Mouse (Mus musculus) spleen, adult 18-20 months (tissue): ENCODE measurements at regions not wholly inside any gene's neighbourhood (a gene's known extent, or its start where the extent isn't known, plus 50 kb on each side); places are given as distances from the start of the nearest gene placed in this dataset.

Source experiments
- DNase-seq, 2 experiments: peaks; one replicate each; pipeline ENCODE4 v3.0.0; 2022; ENCODE audit warnings: mixed read lengths in 2 of 2

DNA sequence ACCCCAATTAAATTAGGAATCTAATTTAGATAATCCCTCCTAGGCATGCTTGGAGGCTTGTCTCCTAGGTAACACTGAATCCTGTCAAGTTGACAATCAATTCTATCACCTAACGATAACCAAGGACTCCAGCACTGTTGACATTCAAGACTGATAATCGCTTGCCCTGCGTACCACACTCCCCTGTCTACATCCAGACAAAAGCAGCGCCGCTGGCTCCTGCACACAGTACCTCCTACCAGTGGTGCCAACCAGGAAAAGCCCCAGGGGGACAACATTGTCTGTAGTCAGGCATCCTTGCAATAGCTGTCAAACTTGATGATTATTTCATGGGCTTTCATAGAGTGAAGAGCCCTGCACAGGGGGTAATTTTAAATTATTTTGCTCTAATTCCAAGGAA is 253.4 kb upstream of the Prok2 start:
- DNase-seq = no peak

DNA sequence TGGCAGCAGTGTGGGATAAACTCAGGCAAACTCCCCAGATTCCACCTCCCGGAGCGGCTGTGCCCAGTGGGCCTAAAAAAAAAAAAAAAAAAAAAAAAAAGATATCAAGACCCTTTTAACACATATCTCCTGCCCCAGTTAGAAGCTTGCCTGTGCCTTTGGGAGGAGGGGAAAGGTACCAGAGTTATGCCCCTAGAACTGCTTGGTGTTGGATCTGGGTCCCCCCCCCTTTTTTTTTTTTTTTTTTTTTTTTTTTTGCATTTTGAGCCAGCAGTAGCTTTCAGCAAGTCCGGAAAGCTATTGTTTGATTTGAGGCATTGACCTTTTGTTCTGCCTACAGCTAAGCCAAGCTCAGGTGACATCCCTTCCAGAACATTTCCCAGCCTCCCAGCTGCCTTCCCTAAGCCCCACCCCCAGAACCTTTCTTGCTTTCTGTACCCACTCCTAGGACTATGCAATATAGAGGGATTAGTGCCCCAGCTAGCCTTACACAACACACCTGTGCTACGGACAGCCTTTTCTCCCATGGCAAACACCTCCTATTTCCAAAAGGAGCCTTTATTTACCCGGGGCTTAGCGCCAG is 252.1 kb upstream of the Prok2 start:
- DNase-seq = no peak

DNA sequence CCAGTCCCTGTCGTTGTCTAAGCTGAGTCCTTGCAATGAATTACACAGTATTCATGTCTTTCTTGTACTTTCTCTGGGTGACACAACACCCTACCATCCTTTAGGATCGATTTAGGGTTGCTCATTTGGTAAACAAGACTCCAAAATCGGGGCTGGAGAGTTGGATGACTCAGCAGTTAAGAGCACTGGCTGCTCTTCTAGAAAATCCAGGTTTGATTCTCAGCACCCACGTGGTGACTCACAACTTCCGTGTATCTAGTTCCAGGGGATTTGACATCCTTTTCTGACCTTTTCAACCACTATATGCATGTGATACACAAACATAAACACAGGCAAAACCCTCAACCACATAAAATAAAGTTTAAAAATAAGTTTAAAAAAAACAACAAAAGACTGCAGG is 250.0 kb upstream of the Prok2 start:
- DNase-seq = no peak

DNA sequence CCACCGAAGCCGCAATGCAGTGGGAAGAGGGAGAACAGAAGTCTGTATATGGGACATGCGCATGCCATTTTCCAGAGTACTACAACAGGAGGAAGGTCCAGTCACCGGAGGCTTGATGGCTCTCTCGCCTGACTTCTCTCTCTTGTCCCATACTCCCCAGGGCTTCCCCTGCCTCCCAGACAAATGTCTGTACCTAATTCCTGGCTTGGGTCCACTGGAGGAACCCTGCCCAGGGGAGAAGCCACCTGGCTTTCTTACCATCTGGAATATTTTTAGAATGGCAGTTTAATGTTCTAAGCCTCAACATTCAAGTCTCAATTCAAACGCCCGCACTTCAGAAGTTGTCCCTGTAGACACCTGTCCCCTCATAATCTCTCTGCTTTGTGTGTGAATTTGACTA is 249.3 kb upstream of the Prok2 start:
- DNase-seq = no peak

DNA sequence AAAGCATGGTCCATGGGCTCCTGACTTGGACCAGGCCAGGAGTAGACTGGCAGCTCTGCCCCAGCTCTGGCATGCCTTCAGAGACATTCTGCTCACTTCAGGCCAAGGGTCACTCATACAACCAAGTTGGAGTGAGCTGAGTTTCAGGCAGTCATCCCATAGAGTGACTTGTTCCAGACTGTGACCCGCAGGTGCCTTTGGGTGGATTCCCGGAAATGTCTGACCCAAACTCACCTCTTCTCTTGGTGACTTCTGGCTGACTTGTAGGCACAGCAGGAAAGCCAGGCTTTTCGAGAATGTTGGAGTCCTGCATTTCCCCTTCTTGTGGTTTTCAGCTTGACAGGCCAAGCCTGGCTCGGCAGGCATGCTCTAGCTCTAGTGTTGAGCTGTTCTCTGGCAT is 248.3 kb upstream of the Prok2 start:
- no peak for DNase-seq

DNA sequence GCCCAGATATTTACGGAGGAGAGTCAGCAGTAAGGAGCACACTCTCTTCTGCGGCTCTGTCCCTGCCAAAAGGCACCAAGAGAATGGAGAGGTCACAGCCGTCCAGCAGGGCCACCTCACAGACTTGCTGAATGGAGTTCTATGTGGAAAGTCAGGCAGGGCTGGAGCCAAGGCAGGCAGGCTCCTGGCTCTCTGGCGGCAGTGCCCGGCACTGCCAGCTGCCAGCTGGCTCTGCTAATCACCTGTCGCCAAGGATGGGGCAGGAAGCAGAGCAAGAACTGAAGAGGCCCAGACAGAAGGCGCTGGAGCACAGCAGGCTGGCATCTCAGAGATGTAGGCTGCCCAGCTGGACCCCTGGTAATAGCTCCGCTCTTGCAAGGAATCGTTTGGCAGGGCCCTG is 245.2 kb upstream of the Prok2 start:
- no peak for DNase-seq

DNA sequence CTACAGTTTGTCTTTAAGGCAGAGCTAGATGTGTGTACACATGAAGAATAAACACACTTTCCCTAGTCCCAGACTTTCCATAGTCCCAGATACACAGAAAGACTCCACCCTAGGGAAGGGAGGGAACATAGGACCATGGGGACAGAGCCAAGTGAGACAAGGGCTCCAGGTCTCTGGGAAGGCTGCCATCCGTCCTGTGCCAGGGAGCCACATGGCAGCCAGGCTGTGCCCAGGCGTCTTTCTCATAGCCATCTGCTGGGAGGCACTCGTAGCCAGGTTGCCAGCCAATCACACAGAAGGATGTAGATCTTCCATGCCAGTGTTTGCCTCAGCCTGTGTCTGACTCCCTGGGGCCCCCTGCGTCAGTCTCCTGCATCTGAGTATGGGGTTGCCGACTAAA is 242.7 kb upstream of the Prok2 start:
- no peak for DNase-seq

DNA sequence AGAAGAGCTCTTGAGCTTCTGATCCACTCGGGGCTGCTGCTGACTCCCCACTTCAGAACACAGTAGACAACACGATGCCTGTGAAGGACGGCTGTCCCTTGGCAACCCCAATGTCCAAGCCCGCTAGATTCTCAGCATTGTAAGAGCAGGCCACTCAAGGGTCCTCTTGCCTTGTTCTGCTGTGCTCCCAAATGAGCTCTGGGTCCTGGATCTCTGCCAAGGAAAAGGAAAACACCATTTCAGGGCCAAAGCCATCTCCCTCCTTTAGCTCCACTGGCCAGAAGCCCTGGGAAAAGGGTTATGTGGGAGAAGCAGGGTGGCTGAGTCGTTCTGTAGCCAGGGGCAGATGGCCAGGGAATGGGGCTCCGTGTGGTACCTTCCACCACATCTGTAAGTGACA is 241.3 kb upstream of the Prok2 start:
- no peak for DNase-seq

DNA sequence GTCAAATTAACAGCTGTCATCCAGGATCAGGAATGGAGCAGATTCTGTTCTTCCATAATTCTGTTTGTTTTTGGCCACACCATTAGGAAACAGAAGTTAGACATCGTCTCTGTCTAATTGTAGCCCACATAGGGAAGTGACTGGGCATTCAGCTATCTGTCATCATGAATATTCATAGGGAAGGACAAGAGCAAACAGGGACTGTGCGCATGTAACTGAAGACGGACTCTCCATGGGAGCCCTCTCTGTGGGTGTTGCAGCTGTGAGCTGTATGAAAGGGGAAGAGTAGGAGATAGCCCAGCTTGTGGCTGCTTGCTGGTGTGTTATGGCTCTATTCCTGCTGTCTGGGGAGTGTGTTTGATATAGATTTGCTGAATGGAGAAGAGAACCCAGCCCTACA is 238.3 kb upstream of the Prok2 start:
- DNase-seq = no peak

DNA sequence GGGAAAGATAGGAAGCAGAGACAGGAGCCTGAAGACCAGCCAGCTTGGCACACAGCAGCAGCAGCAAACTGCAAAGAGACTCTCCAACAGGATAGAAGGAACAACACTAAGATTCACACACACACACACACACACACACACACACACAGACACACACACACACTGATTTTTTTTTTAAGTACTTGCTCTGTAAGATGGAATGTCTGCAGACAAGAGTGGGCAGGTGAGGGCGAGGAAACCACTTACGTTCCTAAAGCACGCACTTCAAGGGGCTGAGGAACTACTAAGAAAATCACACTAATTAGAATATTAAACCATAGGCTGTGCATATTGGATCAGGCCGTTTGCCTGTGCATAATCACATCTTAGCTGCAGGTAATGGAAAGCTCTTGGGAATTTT is 237.8 kb upstream of the Prok2 start:
- no peak for DNase-seq

DNA sequence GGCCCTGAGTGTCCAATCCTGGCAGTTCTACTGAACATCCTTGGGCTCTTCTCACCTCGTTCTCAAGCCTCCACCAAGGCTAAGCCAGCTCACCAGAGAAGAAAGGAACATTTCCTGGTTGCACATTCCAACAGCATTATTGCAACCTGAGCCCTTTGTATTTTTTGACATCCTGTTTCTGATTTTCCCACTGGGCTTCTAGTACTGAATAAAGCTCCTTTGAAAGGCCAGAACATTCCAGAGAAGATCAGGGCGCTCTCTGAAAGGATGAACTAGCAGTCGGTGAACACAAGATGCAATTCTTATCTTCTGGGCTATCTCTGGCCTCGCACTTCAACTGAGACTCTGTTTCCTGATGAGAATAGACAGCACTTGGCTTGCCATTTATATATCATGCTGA is 233.2 kb upstream of the Prok2 start:
- no peak for DNase-seq

DNA sequence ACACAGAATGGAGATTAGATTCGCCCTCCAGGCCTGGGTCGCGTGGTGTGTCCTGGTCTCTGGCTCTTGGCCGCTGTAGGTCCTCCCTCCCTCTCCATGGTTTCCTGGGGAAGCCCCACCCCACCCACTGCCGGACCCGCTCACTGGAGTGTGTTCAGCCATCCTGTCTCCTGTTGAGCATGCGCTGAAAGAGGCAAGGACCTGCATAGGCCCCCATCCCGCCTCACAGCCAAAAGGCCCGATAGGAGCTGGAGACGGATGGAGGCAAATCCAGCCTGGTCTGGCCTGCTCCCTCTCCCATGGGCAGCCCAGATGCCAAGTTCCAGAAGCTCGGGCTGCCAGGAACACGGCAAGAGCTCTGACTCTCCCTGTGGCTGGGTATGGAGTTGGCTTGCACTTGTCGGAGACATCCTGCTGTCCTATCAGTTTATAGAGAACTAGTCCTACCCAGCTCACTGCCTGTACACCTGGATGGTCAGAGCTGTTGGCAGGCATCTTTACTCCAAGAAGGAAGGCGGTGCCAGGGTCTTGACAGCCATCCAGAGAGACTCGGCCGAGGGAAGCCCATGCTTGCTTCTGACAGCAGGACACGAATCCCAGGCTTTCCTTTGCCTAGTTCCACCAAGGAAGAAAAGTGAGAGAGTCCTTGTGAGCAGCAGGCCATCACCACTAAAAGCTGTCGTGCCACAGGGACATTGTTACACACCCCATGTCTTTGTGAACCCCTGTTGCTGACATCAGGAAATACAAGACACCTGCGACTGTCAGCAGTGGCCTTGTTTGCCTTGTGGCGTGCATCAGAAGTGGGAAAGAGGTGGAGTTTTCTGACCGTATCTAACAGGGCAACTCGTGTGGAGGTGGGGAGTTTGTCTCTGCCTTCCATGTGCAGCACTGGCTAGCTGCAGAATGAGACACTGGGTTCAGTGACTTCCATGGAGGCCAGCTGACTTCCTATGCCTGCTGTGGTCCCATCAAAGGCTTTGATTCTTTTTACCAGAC is 228.9 kb upstream of the Prok2 start:
- no peak for DNase-seq

DNA sequence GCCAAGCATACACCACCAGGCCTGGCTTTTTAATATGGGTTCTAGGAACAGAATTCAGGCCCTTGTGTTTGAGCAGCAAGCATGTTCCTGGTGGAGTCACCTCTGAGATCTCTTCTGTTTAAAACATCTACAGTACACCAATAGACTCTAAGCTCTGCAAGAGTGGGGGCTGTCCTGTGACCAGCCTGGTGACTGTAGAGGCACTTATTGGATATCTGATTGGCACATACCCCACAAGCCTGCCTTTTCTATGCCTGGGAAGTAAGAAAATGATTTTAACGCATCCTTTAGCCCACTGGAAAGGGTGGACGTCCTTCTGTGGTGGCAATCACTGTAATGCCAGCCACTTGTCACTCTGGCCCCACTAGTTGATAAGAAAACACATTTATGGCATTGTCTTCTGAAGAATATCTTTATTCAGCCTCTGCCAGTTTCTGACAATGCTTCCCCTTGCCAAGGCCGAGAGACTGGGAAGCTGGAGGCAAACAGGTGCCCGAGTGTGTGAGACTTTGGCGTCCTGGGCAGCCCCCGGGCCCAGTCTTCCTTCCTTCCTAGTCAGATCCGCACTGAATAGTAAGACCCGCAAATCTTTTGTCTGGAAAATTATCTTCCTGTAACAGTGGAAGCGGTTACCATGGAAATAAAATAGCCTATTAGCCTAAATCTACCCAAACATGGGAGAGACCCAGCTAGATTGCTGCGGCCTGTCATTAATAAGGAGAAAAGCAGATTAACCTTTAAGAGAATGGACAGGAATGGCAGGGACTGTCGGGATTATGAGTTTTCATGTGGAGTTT is 228.0 kb upstream of the Prok2 start:
- no peak for DNase-seq

DNA sequence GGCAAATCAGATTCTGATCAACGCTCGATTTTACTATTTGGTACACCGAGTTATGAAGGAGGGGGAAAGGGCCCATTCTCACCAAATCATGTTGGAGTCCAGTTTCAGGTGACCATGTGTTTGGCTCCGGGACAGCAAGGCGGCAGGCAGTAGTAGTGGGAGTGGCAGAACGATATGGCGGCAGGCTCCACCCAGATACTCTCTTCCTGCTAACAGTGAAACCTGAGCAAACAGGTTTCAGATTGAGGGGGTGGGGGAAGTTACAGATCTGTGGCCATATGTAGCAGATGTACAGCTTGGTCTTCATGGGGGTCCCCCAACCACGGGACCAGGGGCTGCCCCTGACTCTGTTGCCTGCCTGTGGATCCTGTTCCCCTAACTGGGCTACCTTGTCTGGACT is 224.6 kb upstream of the Prok2 start:
- DNase-seq = no peak

DNA sequence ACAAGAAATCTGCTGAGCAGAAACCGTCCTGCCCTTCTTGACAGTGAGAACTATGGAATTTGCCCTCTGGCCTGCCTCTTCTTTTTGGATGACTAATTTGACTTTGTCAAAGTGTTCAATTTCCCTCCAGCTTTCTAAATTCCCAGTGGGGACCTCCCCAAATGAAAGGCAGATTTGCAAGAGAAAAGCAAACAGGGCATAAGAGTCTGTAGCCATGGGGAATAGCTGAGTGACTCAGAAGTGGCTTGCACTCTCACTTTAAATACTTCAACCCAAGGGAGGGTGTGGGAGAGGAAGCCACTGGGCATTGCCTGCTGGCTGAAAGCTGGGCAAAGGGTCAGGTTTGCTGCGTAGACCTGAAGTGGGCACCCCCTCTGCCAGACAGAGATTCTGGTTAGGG is 220.7 kb upstream of the Prok2 start:
- no peak for DNase-seq

DNA sequence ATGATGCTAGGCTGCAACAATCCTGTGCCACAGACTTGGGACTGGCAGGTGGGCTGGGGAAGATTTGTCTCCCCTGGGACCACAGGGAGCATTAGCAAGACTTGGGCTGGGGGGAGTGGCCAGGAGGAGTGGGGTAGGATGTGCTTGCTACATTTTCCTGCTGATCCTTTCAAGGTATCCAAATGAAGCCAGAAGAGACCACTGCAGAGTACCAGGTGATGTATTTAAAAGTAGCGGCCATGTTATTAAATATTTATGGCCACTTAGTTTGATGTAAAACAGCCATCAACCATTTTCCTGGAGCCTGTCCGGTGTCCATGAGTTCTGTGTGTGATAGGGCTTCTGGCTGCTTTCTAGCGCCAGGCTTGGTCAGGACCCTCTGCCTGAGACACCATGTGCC is 220.3 kb upstream of the Prok2 start:
- DNase-seq = no peak

DNA sequence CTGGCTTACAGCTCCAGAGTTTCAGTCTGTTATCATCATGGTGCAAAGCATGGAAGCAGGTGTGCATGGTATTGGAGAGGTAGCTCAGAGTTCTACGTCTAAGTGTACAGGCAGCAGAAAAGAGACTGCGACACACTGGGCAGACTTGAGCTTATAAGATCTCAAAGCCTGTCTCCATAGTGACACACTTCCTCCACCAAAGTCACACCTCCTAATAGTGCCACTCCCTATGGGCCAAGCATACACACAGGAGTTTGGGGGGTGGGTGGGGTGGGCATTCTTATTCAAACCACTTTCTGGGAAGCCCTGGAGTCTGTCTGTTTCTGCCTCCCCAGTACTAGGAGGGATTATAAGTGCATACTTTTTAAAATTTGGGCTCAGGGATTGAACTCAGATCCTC is 219.5 kb upstream of the Prok2 start:
- no peak for DNase-seq

DNA sequence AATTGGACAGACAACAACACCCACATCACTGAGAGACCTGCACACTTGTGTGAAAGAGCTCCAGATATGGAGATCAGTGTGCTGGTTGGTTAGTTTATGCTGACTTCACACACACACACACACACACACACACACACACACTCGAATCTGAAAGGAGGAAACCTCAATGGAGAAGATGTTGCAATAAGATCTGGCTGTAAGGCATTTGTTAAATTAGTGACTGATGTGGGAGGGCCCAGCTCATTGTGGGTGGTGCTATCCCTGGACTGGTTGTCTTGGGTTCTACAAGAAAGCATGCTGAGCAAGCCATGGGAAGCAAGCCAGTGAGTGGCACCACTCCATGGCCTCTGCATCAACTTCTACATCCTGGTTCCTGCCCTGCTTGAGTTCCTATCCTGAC is 216.8 kb upstream of the Prok2 start:
- no peak for DNase-seq

DNA sequence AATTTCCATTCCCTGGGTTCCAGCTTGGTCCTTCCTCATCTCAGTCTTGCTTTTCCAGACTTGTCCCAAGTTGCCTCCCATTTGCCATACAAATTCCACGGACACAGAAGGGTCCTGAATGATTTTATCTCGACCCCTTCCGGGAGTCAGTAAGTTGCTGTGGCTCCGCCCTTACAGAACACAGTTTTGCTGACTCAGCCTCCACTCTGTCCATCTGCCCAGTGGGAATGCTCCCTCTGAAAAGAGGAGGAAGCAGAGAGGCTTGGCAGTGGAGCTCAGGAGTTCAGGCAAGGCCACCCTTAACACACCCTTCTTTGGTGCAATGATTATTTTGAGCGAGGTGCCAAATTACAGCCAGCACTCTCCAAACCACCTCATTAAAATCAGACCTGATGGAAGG is 213.9 kb upstream of the Prok2 start:
- no peak for DNase-seq

DNA sequence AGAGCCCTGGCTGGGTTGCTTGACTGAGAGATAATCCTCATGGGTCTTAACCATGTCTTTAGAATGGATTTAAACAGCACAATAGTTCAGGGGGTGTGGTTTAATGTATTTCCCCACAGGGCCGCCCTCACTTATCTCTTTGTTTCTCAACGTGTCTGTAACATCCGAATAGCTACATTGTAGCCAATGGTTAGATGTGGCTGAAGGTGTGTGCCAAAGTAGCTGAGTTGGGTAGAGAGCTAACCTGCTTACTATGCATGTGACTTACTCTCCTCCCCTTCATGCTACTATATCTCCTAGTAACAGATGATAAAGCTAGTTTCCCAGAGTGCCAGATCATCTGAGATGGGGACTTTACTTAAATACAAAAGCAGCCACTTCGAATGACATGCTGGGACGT is 213.2 kb upstream of the Prok2 start:
- DNase-seq = no peak

DNA sequence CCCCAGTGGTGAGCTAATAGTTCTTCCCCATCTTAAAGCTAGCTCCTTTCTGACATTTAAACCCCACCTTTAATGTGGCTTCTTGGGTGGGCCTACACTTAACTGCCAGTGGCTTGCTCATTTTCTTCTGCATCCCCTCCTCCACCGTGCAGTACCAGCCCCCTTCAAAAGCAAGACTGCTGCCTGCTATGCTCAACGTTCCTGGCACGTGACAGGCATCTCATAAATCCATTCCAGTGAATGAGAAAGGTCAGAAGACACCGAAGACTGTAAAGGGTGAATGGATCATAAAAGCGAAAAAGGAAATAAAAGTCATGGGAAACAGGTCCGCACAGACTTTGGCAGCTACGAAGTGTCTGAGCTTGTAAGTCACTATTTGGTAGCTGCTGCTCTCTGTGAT is 212.8 kb upstream of the Prok2 start:
- no peak for DNase-seq

DNA sequence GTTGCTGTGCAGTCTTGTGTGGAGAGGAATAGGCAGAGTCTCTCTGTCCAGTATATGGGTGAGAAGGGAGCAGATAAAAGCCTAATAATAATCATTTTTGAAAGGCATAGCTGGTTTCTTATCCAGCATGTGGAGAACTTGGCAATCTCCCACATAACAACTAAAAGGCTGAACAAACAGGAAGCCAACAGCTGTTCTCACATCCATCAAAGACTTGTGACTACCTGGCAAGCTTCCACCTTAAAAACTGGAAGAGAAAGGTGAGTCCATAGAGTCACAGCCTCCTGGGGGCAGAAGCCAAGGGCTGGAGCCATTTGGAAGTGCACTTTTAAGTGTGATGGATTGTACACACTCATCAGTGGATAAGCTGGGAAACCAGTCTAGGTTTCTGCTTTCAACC is 210.5 kb upstream of the Prok2 start:
- DNase-seq = no peak

DNA sequence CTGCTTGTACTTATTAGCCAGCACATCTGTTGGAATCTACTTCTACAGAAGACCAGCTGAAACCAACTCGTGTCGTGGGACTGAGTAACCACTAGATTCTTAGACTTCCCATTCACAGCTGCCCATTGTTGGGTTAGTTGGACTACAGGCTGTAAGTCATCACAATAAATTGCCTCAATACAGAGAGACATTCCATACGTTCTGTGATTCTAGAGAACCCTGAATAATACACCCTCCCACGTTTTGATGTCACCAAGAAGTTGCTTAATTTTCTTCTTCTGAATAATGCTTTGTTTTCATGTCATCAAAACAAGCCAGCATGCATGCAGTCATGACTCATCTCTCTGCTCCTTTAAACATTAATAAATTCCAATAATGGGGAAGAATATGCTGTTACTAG is 209.2 kb upstream of the Prok2 start:
- no peak for DNase-seq

DNA sequence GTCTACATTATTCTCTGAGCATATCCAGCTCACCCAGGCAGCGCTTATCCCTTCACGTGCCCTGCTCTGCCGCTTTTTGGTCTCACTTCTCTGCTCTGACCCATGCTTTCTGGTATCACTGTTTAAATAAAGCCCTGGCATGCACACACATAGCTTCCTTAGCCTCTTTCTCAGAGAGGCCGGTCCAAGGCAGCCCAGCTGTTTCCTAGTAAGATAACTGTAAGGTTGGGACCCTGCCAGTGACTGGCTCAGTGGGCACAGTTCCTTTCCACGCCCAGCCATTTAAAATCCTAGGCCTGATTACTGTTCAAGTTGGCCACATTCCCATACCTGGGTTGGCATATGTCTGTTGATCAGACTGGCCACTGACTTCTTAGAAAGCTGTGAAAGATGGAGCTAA is 208.2 kb upstream of the Prok2 start:
- DNase-seq = no peak
